Mouse (Mus musculus) heart, postnatal 0 days (tissue): Measurements from ENCODE around the gene Pdcd1lg2. TPM values are rescaled to one million over a fixed set of nuclear protein-coding genes. Genes with fewer than 3 reads are reported as not detected.

Experiments
- ATAC-seq: fragments of 200-750 bp; cut with Nextera tagmentation; 2 replicates; pipeline ENCODE4 v1.8.0; 2017; ENCODE audit warnings: low read depth, moderate number of reproducible peaks, moderate library complexity; ENCODE audit not compliant: insufficient read depth
- DNase-seq: peaks from one replicate; pipeline ENCODE4 v3.0.0-alpha.2; 2016; ENCODE audit warnings: low spot score
- H3K27ac ChIP-seq: fragments of 300-500 bp; sonication (generic); 2 replicates; pipeline ENCODE4 v1.5.1; 2014; ENCODE audit warnings: low read depth, mild to moderate bottlenecking
- H3K27me3 ChIP-seq: fragments of 300-500 bp; sonication (generic); 2 replicates; pipeline ENCODE4 v1.6.1; 2014; ENCODE audit warnings: low read length, mixed read lengths; ENCODE audit not compliant: control insufficient read depth, insufficient read depth
- H3K36me3 ChIP-seq: fragments of 300-500 bp; sonication (generic); replicated peaks from 2 replicates; pipeline ENCODE4 v1.6.1; 2014; ENCODE audit warnings: low read length, mixed read lengths; ENCODE audit not compliant: control insufficient read depth, insufficient read depth
- H3K4me1 ChIP-seq: fragments of 300-500 bp; sonication (generic); 2 replicates; pipeline ENCODE4 v1.6.1; 2014; ENCODE audit warnings: antibody characterized with exemption; ENCODE audit not compliant: control insufficient read depth, insufficient read depth
- H3K4me2 ChIP-seq: fragments of 300-500 bp; sonication (generic); 2 replicates; pipeline ENCODE4 v1.6.1; 2014; ENCODE audit warnings: low read depth, mild to moderate bottlenecking, low read length, moderate library complexity
- H3K4me3 ChIP-seq: fragments of 300-500 bp; sonication (generic); 2 replicates; pipeline ENCODE4 v1.5.1; 2014; ENCODE audit warnings: low read depth, low read length
- H3K9ac ChIP-seq: fragments of 300-500 bp; sonication (generic); replicated peaks from 2 replicates; pipeline ENCODE4 v1.6.1; 2014; ENCODE audit warnings: low read depth, low read length, mixed read lengths
- H3K9me3 ChIP-seq: fragments of 300-500 bp; sonication (generic); replicated peaks from 2 replicates; pipeline ENCODE4 v1.6.1; 2016; ENCODE audit warnings: low read length; ENCODE audit not compliant: control insufficient read depth
- CTCF ChIP-seq: IDR thresholded peaks from 2 replicates; pipeline ENCODE4 v1.5.1; 2016; ENCODE audit warnings: antibody characterized with exemption, control low read depth, low read depth
- EP300 ChIP-seq: IDR thresholded peaks from 2 replicates; pipeline ENCODE4 v1.6.1; 2016; ENCODE audit warnings: antibody characterized with exemption, low read depth
- WGBS: fragments of 180-500 bp; shearing (Covaris S2); extraction: QIAGEN DNeasy Blood & Tissue Kit; methylation state at CpG from one replicate; pipeline ENCODE4 v1.1.7; 2014; 5-methylcytosine and 5-hydroxymethylcytosine counted together
- polyA plus RNA-seq: library from polyadenylated mRNA; unstranded; fragments of >200 nt; fragmentation: Nextera tagmentation; extraction: Ambion mirVana; gene quantifications from 2 replicates; pipeline ENCODE4 v1.2.1, GENCODE M21; 2015
- total RNA-seq: library from RNA; depleted of rRNA; stranded (reverse); fragments of >200 nt; gene quantifications from 2 replicates; pipeline ENCODE4 v1.2.3, GENCODE M21; 2014; ENCODE audit warnings: low replicate concordance

Pdcd1lg2 gene
- total and polyA plus RNA-seq, 2 experiments from 2014 or later, result not detected

GRCm38 (mm10) chr19:29384994-29385393, 25.7 kb upstream of the Pdcd1lg2 start:
- WGBS, result 78% methylated on average over 6 of the region's 6 CpGs

GRCm38 (mm10) chr19:29385822-29386221, 24.9 kb upstream of the Pdcd1lg2 start:
- WGBS, result 80% methylated on average over 4 of the region's 4 CpGs
- no peak for DNase-seq
- H3K4me2 ChIP-seq, result no peak overlapping the region

More at GRCm38 (mm10) chr19:29384994-29385393, 25.7 kb upstream of the Pdcd1lg2 start:
- Histone ChIP-seq H3K4me2 (no peak overlapping the region), H3K9me3 (no peaks in the 10 kb centered on the region), H3K4me3 (no peak overlapping the region), H3K4me1 (no peaks in the 10 kb centered on the region), H3K36me3 (no peaks in the 10 kb centered on the region), H3K27ac (no peak overlapping the region), H3K27me3 (no peaks in the 10 kb centered on the region), H3K9ac (no peak overlapping the region)
- TF ChIP-seq CTCF (no peak), EP300 (no peak)
- DNase-seq (no peak), ATAC-seq (no peak)

GRCm38 (mm10) chr19:29388818-29389217, 21.9 kb upstream of the Pdcd1lg2 start:
- no peak for DNase-seq
- no peak overlapping the region for H3K4me2 ChIP-seq
- no peaks in the 10 kb centered on the region for H3K36me3 ChIP-seq
- H3K4me3 ChIP-seq, result no peak overlapping the region
- no peak for ATAC-seq
- TF ChIP-seq CTCF, result no peak
- no peak for TF ChIP-seq EP300
- H3K9ac ChIP-seq, result no peak overlapping the region
- WGBS, result 87% methylated on average over 1 of the region's 1 CpGs
- no peaks in the 10 kb centered on the region for H3K9me3 ChIP-seq
- H3K27ac ChIP-seq, result no peak overlapping the region
- no peaks in the 10 kb centered on the region for H3K27me3 ChIP-seq
- no peaks in the 10 kb centered on the region for H3K4me1 ChIP-seq

More at GRCm38 (mm10) chr19:29385822-29386221, 24.9 kb upstream of the Pdcd1lg2 start:
- ATAC-seq, result no peak
- Histone ChIP-seq H3K4me1 (no peaks in the 10 kb centered on the region), H3K27me3 (no peaks in the 10 kb centered on the region), H3K9me3 (no peaks in the 10 kb centered on the region), H3K36me3 (no peaks in the 10 kb centered on the region), H3K4me3 (no peak overlapping the region), H3K9ac (no peak overlapping the region), H3K27ac (no peak overlapping the region)
- TF ChIP-seq EP300, result no peak
- TF ChIP-seq CTCF, result no peak

- H3K9me3 ChIP-seq, result no peaks in the 10 kb centered on the region
- H3K9ac ChIP-seq, result no peak overlapping the region
- no peak for DNase-seq
- no peaks in the 10 kb centered on the region for H3K27me3 ChIP-seq
- no peak overlapping the region for H3K4me2 ChIP-seq
- no peak overlapping the region for H3K4me3 ChIP-seq
- 68% methylated on average over 5 of the region's 5 CpGs for WGBS
- no peaks in the 10 kb centered on the region for H3K36me3 ChIP-seq
- TF ChIP-seq EP300, result no peak
- no peak for TF ChIP-seq CTCF
- no peak overlapping the region for H3K27ac ChIP-seq
- H3K4me1 ChIP-seq, result no peaks in the 10 kb centered on the region
- no peak for ATAC-seq
These were observed 20.2 kb upstream of the Pdcd1lg2 start for GRCm38 (mm10) chr19:29390483-29390882.

- Histone ChIP-seq H3K27me3 (no peaks in the 10 kb centered on the region), H3K9ac (no peak overlapping the region), H3K27ac (no peak overlapping the region), H3K9me3 (no peaks in the 10 kb centered on the region), H3K36me3 (no peaks in the 10 kb centered on the region), H3K4me2 (no peak overlapping the region), H3K4me1 (no peaks in the 10 kb centered on the region), H3K4me3 (no peak overlapping the region)
- WGBS, result 50% methylated on average over 4 of the region's 4 CpGs
- TF ChIP-seq CTCF (no peak), EP300 (no peak)
- no peak for DNase-seq
- ATAC-seq, result no peak
These were observed 19.4 kb upstream of the Pdcd1lg2 start for GRCm38 (mm10) chr19:29391279-29391678.

GRCm38 (mm10) chr19:29393333-29393732, 17.4 kb upstream of the Pdcd1lg2 start:
- Histone ChIP-seq H3K27ac (no peak overlapping the region), H3K4me3 (no peak overlapping the region), H3K9ac (no peak overlapping the region), H3K4me2 (no peak overlapping the region), H3K4me1 (no peaks in the 10 kb centered on the region), H3K36me3 (no peaks in the 10 kb centered on the region), H3K9me3 (0 out of 2 replicates have a peak, but pooled peaks cover 5% of the 10 kb centered on the region), H3K27me3 (no peaks in the 10 kb centered on the region)
- DNase-seq (no peak), ATAC-seq (no peak)
- WGBS, result 81% methylated on average over 9 of the region's 9 CpGs
- TF ChIP-seq CTCF, result no peak
- no peak for TF ChIP-seq EP300
